Mouse (Mus musculus): ENCODE results near the gene Zfp94.

- TF ChIP-seq CTCF (conservative IDR thresholded peaks at IDR 0.05; ENCODE audit: low read length) (no peak), POU5F1 (IDR thresholded peaks at IDR 0.05; ENCODE audit: borderline replicate concordance, low read length) (no peak)
Observed at GRCm38 (mm10) chr7:24290106-24290693, 26.3 kb downstream of the Zfp94 start.
